Mouse (Mus musculus): ENCODE results near the gene Mnt.

GRCm38 (mm10) chr11:74880999-74881398 is 50.3 kb downstream of the Mnt start:
- no peak for TF ChIP-seq FLI1 (IDR thresholded peaks at IDR 0.05; ENCODE audit: low read length)
- TF ChIP-seq GATA1 (IDR thresholded peaks at IDR 0.05; ENCODE audit: borderline replicate concordance, low read length), result no peak
